Mouse (Mus musculus) hindbrain, embryonic 12.5 days (tissue): Measurements from ENCODE around the gene Mroh3. TPM values are rescaled to one million over a fixed set of nuclear protein-coding genes. Genes with fewer than 3 reads are reported as not detected.

Experiments
- ATAC-seq: fragments of 200-750 bp; cut with Nextera tagmentation; 2 replicates; pipeline ENCODE4 v1.8.0; 2017; ENCODE audit warnings: moderate TSS enrichment; ENCODE audit not compliant: low FRiP score
- H3K27ac ChIP-seq: fragments of 300-500 bp; sonication (generic); 2 replicates; pipeline ENCODE4 v1.5.1; 2016; ENCODE audit warnings: mild to moderate bottlenecking
- H3K27me3 ChIP-seq: fragments of 300-500 bp; sonication (generic); 2 replicates; pipeline ENCODE4 v1.6.1; 2016; ENCODE audit warnings: mild to moderate bottlenecking
- H3K36me3 ChIP-seq: fragments of 300-500 bp; sonication (generic); 2 replicates; pipeline ENCODE4 v1.6.1; 2016; ENCODE audit warnings: mild to moderate bottlenecking
- H3K4me1 ChIP-seq: fragments of 300-500 bp; sonication (generic); 2 replicates; pipeline ENCODE4 v1.6.1; 2016
- H3K4me2 ChIP-seq: fragments of 300-500 bp; sonication (generic); replicated peaks from 2 replicates; pipeline ENCODE4 v1.6.1; 2016; ENCODE audit warnings: mild to moderate bottlenecking
- H3K4me3 ChIP-seq: fragments of 300-500 bp; sonication (generic); 2 replicates; pipeline ENCODE4 v1.5.1; 2016; ENCODE audit warnings: mild to moderate bottlenecking
- H3K9ac ChIP-seq: fragments of 300-500 bp; sonication (generic); 2 replicates; pipeline ENCODE4 v1.6.1; 2016; ENCODE audit warnings: mild to moderate bottlenecking, moderate library complexity
- H3K9me3 ChIP-seq: fragments of 300-500 bp; sonication (generic); replicated peaks from 2 replicates; pipeline ENCODE4 v1.6.1; 2016; ENCODE audit warnings: mild to moderate bottlenecking
- WGBS: fragments of 180-500 bp; shearing (Covaris S2); methylation state at CpG from one replicate; pipeline ENCODE4 v1.1.7; 2016; 5-methylcytosine and 5-hydroxymethylcytosine counted together
- polyA plus RNA-seq: library from polyadenylated mRNA; unstranded; fragments of >200 nt; fragmentation: Nextera tagmentation; extraction: Ambion mirVana; gene quantifications from 2 replicates; pipeline ENCODE4 v1.2.1, GENCODE M21; 2016

Gene Mroh3
- polyA plus RNA-seq, 1 experiment from 2014 or later: 0.34 TPM

- H3K9ac ChIP-seq: no peak overlapping the region
- 90% methylated on average over 7 of the region's 7 CpGs for WGBS
- no peak overlapping the region for H3K4me3 ChIP-seq
- no peaks in the 10 kb centered on the region for H3K4me1 ChIP-seq
- no peak overlapping the region for H3K27ac ChIP-seq
- no peak overlapping the region for H3K4me2 ChIP-seq
- ATAC-seq: no peak
- H3K9me3 ChIP-seq: no peaks in the 10 kb centered on the region
- no peaks in the 10 kb centered on the region for H3K36me3 ChIP-seq
- H3K27me3 ChIP-seq: no peaks in the 10 kb centered on the region
These were observed 29.2 kb upstream of the Mroh3 start for GRCm38 (mm10) chr1:136241801-136242200.

GRCm38 (mm10) chr1:136238495-136238894, 25.9 kb upstream of the Mroh3 start:
- no peak overlapping the region for H3K4me3 ChIP-seq
- H3K36me3 ChIP-seq: no peaks in the 10 kb centered on the region
- H3K27ac ChIP-seq: no peak overlapping the region
- ATAC-seq: no peak
- peaks cover 3% of the 10 kb centered on the region for H3K4me1 ChIP-seq
- H3K4me2 ChIP-seq: no peak overlapping the region
- H3K9ac ChIP-seq: no peak overlapping the region
- 89% methylated on average over 4 of the region's 4 CpGs for WGBS
- no peaks in the 10 kb centered on the region for H3K27me3 ChIP-seq
- H3K9me3 ChIP-seq: no peaks in the 10 kb centered on the region

GRCm38 (mm10) chr1:136234595-136235092, 22.0 kb upstream of the Mroh3 start:
- no peaks in the 10 kb centered on the region for H3K36me3 ChIP-seq
- peaks cover 39% of the 10 kb centered on the region for H3K4me1 ChIP-seq
- peak overlapping the region; percentile 72 for H3K4me2 ChIP-seq
- ATAC-seq: peak; percentile 4; the same call in 1 of the 2 replicates
- under 1% methylated on average over 9 of the region's 9 CpGs for WGBS
- peak overlapping the region; percentile 58; the same call in 1 of the 2 replicates for H3K27ac ChIP-seq
- peak overlapping the region; percentile 62 for H3K9ac ChIP-seq
- no peaks in the 10 kb centered on the region for H3K9me3 ChIP-seq
- H3K27me3 ChIP-seq: no peaks in the 10 kb centered on the region
- peak overlapping the region; percentile 55 for H3K4me3 ChIP-seq

- Histone ChIP-seq H3K9ac (peak within 1 kb of the TSS; percentile 62), H3K27ac (peak within 1 kb of the TSS; percentile 58), H3K36me3 (no peaks in the 10 kb centered on the region), H3K9me3 (no peaks in the 10 kb centered on the region), H3K27me3 (no peaks in the 10 kb centered on the region), H3K4me2 (peak within 1 kb of the TSS; percentile 72), H3K4me1 (peaks cover 45% of the 10 kb centered on the region), H3K4me3 (peak within 1 kb of the TSS; percentile 55)
- ATAC-seq: peak; percentile 83
- under 1% methylated on average over 49 of the region's 51 CpGs for WGBS
These were observed 21.4 kb upstream of the Mroh3 start, which contains the start of gene Inava for GRCm38 (mm10) chr1:136233892-136234594. TSS of gene Inava (minus strand) at chr1:136234264.

- H3K27ac ChIP-seq: peak overlapping the region; percentile 7; the same call in 1 of the 2 replicates
- H3K9ac ChIP-seq: peak overlapping the region; percentile 62
- peak overlapping the region; percentile 72 for H3K4me2 ChIP-seq
- peaks cover 54% of the 10 kb centered on the region for H3K4me1 ChIP-seq
- H3K27me3 ChIP-seq: no peaks in the 10 kb centered on the region
- WGBS: under 1% methylated on average over 23 of the region's 23 CpGs
- H3K4me3 ChIP-seq: peak overlapping the region; percentile 55
- H3K9me3 ChIP-seq: no peaks in the 10 kb centered on the region
- no peaks in the 10 kb centered on the region for H3K36me3 ChIP-seq
- ATAC-seq: 0 out of 2 replicates have a peak, but pooled peaks have one; percentile 8
These were observed 20.6 kb upstream of the Mroh3 start for GRCm38 (mm10) chr1:136232986-136233790.

- H3K4me3 ChIP-seq: peak overlapping the region; percentile 55
- ATAC-seq: no peak
- peak overlapping the region; percentile 52 for H3K27ac ChIP-seq
- H3K9me3 ChIP-seq: no peaks in the 10 kb centered on the region
- peak overlapping the region; percentile 62 for H3K9ac ChIP-seq
- H3K4me2 ChIP-seq: peak overlapping the region; percentile 72
- H3K27me3 ChIP-seq: no peaks in the 10 kb centered on the region
- no peaks in the 10 kb centered on the region for H3K36me3 ChIP-seq
- WGBS: 2% methylated on average over 9 of the region's 9 CpGs
- H3K4me1 ChIP-seq: peaks cover 60% of the 10 kb centered on the region
These were observed 19.8 kb upstream of the Mroh3 start for GRCm38 (mm10) chr1:136232285-136232926.

GRCm38 (mm10) chr1:136231596-136231995, 19.0 kb upstream of the Mroh3 start:
- no peak for ATAC-seq
- no peaks in the 10 kb centered on the region for H3K36me3 ChIP-seq
- no peaks in the 10 kb centered on the region for H3K9me3 ChIP-seq
- peaks cover 60% of the 10 kb centered on the region for H3K4me1 ChIP-seq
- H3K27ac ChIP-seq: no peak overlapping the region
- H3K9ac ChIP-seq: peak overlapping the region; percentile 53
- H3K27me3 ChIP-seq: no peaks in the 10 kb centered on the region
- peak overlapping the region; percentile 55 for H3K4me3 ChIP-seq
- 5% methylated on average over 6 of the region's 6 CpGs for WGBS
- H3K4me2 ChIP-seq: peak overlapping the region; percentile 72

GRCm38 (mm10) chr1:136230201-136230600, 17.6 kb upstream of the Mroh3 start:
- no peak for ATAC-seq
- no peak overlapping the region; the same call in 1 of the 2 replicates for H3K27ac ChIP-seq
- H3K4me1 ChIP-seq: peaks cover 65% of the 10 kb centered on the region
- H3K27me3 ChIP-seq: no peaks in the 10 kb centered on the region
- peak overlapping the region; percentile 5; the same call in 1 of the 2 replicates for H3K4me3 ChIP-seq
- WGBS: 22% methylated on average over 11 of the region's 11 CpGs
- H3K9me3 ChIP-seq: no peaks in the 10 kb centered on the region
- H3K4me2 ChIP-seq: peak overlapping the region; percentile 72
- peak overlapping the region; percentile 42 for H3K9ac ChIP-seq
- H3K36me3 ChIP-seq: no peaks in the 10 kb centered on the region; the same call in 1 of the 2 replicates

- Histone ChIP-seq H3K36me3 (peaks cover 8% of the 10 kb centered on the region), H3K4me2 (peak overlapping the region; percentile 32), H3K27me3 (no peaks in the 10 kb centered on the region), H3K9ac (0 out of 2 replicates have a peak overlapping the region, but pooled peaks have one; percentile 11), H3K27ac (no peak overlapping the region), H3K9me3 (no peaks in the 10 kb centered on the region), H3K4me1 (peaks cover 63% of the 10 kb centered on the region), H3K4me3 (no peak overlapping the region)
- peak; percentile 32; the same call in 1 of the 2 replicates for ATAC-seq
- WGBS: 16% methylated on average over 6 of the region's 6 CpGs
These were observed 16.4 kb upstream of the Mroh3 start for GRCm38 (mm10) chr1:136229040-136229373.

GRCm38 (mm10) chr1:136228328-136229039, 15.9 kb upstream of the Mroh3 start:
- Histone ChIP-seq H3K9me3 (no peaks in the 10 kb centered on the region), H3K4me2 (peak overlapping the region; percentile 32), H3K36me3 (peaks cover 12% of the 10 kb centered on the region), H3K4me3 (no peak overlapping the region), H3K27me3 (no peaks in the 10 kb centered on the region), H3K27ac (no peak overlapping the region), H3K4me1 (peaks cover 62% of the 10 kb centered on the region), H3K9ac (no peak overlapping the region; the same call in 1 of the 2 replicates)
- 11% methylated on average over 13 of the region's 13 CpGs for WGBS
- peak; percentile 44 for ATAC-seq

GRCm38 (mm10) chr1:136227870-136228269, 15.2 kb upstream of the Mroh3 start:
- H3K4me3 ChIP-seq: no peak overlapping the region
- H3K36me3 ChIP-seq: peaks cover 12% of the 10 kb centered on the region
- no peaks in the 10 kb centered on the region for H3K9me3 ChIP-seq
- H3K4me1 ChIP-seq: peaks cover 57% of the 10 kb centered on the region
- H3K4me2 ChIP-seq: peak overlapping the region; percentile 32; the same call in 1 of the 2 replicates
- 61% methylated on average over 4 of the region's 4 CpGs for WGBS
- no peaks in the 10 kb centered on the region for H3K27me3 ChIP-seq
- no peak overlapping the region; the same call in 1 of the 2 replicates for H3K9ac ChIP-seq
- ATAC-seq: no peak
- no peak overlapping the region for H3K27ac ChIP-seq
